Mouse (Mus musculus): ENCODE data around the gene Gstt1. TPM values are rescaled to one million over a fixed set of nuclear protein-coding genes. Genes with fewer than 3 reads are reported as not detected.
A peak's percentile ranks its signal among the peaks of the same experiment; 100 is the strongest.

Gene Gstt1
- total RNA-seq, 4 experiments from 2014 or later: 49.4 to 80.4 (median 66.3) TPM

- DNase-seq: peak; percentile 97
Measured at GRCm38 (mm10) chr10:75763682-75764518, 34.5 kb downstream of the Gstt1 start, which contains the start of gene Cabin1. TSS of gene Cabin1 (minus strand) at chr10:75764341.

DNA sequence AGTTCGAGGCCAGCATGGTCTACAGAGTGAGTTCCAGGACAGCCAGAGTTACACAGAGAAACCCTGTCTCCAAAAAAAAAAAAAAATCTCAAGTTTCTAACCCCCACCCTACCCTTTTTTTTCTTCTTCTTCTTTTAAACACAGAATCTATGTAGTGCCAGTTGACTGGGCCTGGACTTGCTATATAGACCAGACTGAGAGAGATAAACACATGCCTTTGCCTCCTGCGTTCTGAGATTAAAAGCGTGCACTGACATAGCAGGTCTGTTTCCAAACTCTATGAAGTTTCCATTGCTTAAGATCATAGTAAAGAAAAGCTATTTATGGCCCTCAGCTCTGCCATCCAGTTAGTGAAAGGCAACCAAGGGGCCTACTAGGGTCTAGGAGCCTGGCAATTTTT, 36.0 kb downstream of the Gstt1 start:
- no peak for DNase-seq

DNA sequence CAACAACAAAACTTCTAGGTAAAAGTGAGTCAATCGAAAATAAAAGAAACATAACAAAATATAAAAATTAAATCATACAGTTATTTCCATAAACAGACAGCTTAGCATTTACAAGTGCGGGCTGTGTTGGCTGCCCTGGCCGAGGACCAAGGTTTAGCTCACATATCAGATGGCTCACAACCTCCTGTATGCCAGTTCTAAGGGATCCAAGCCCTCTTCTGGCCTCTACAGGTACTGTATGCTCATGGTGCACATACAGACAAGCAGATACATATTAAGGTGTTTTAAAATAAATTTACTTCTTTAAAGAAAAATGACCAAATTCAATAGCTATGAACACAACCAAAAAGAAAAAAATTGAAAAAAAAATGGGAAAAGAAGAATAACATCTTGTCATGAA, 38.1 kb downstream of the Gstt1 start:
- no peak for DNase-seq

DNA sequence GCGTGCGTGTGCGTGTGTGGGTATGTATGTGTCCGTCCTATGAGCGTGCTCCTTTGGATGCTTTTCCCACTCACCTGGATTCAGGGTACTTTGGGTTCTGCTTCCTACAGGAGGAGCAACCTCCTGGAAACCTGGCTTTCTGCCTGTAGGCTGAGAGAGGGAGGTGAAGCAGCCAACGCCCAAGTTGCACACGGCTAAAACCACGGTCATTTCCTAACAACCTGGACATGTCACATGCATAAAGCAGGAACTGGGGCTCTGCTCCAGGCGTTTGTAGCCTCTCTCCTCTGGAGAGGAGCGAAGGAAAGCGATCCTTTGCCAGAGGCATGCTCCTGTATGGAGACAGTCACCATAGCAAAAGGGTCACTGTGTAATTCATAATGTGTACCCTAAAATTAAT, 41.7 kb downstream of the Gstt1 start:
- DNase-seq: no peak

GRCm38 (mm10) chr10:75744017-75744416, 54.4 kb downstream of the Gstt1 start:
- peak; percentile 39 for DNase-seq

GRCm38 (mm10) chr10:75743369-75743768, 55.0 kb downstream of the Gstt1 start:
- no peak for DNase-seq

DNA sequence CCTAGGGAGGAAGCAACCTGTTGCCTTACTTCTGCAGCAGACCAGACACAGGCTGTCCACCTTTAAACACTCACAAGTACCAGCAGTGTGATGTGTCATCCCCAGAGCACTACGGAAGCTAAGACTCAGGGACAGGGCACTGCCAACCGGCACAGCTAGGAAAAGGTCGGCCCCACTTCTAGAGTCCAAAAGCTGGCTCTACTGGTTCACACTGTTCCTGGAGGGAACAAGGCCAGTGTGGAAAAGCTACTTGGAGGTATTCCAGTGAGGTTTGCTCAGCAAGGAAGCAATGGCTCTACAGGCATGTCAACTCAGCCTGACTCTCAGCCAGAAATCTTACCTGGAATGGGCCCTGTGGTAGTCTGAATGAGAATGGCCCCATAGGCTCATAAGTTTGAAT, 57.5 kb downstream of the Gstt1 start:
- DNase-seq: no peak

Other genes starting within 250 kb of the Gstt1 start
- gene Lrrc75b, start 238.3 kb downstream of the Gstt1 start, total RNA-seq (2022): under 1 TPM; 0.19 to 0.37 (median 0.26) TPM
- under 1 TPM in 2 of 4 experiments, not detected in 2; 0.40 to 0.42 TPM for gene Ggt1, start 237.0 kb downstream of the Gstt1 start, total RNA-seq (2022)
- gene Ggt5, start 209.2 kb downstream of the Gstt1 start, total RNA-seq (2022): 1 to 10 TPM; 4.2 to 9.6 (median 5.7) TPM
- gene Susd2, start 154.6 kb downstream of the Gstt1 start, total RNA-seq (2022): 10 to 100 TPM in 2 of 4 experiments, 1 to 10 TPM in 2; 9.4 to 15.1 (median 11.5) TPM
- 10 to 100 TPM; 35.7 to 69.0 (median 43.8) TPM for gene Cabin1, start 34.2 kb downstream of the Gstt1 start, total RNA-seq (2022)
- 100 to 1,000 TPM in 2 of 4 experiments, 10 to 100 TPM in 2; 85.8 to 143 (median 110) TPM for gene Ddt, start 25.2 kb downstream of the Gstt1 start, total RNA-seq (2022)
- gene Gm20441, start 17.6 kb downstream of the Gstt1 start, total RNA-seq (2022): not detected
- 10 to 100 TPM; 28.7 to 37.8 (median 34.4) TPM for gene Gstt3, start 17.2 kb downstream of the Gstt1 start, total RNA-seq (2022)
- gene Gstt4, start 24.0 kb upstream of the Gstt1 start, total RNA-seq (2022): not detected
- 10 to 100 TPM; 25.4 to 67.6 (median 45.9) TPM for gene Gstt2, start 38.8 kb upstream of the Gstt1 start, total RNA-seq (2022)
- gene Mif, start 61.7 kb upstream of the Gstt1 start, total RNA-seq (2022): 100 to 1,000 TPM; 253 to 280 (median 275) TPM
- 1 to 10 TPM; 1.2 to 2.6 (median 1.6) TPM for gene Derl3, start 94.8 kb upstream of the Gstt1 start, total RNA-seq (2022)
- 100 to 1,000 TPM in 1 of 4 experiments, 10 to 100 TPM in 3; 73.2 to 105 (median 85.1) TPM for gene Smarcb1, start 123.0 kb upstream of the Gstt1 start, total RNA-seq (2022)
- gene Chchd10, start 134.5 kb upstream of the Gstt1 start, total RNA-seq (2022): 100 to 1,000 TPM; 741 to 924 (median 745) TPM
- 10 to 100 TPM in 2 of 4 experiments, 1 to 10 TPM in 2; 7.7 to 21.1 (median 13.2) TPM for gene Mmp11, start 137.9 kb upstream of the Gstt1 start, total RNA-seq (2022)
- gene Gm867, start 142.1 kb upstream of the Gstt1 start, total RNA-seq (2022): 1 to 10 TPM in 3 of 4 experiments, under 1 TPM in 1; 0.83 to 2.8 (median 1.3) TPM
- under 1 TPM in 1 of 4 experiments, not detected in 3; 0.65 TPM for gene Vpreb3, start 144.5 kb upstream of the Gstt1 start, total RNA-seq (2022)
- gene Gm5134, start 155.9 kb upstream of the Gstt1 start, total RNA-seq (2022): not detected
- 10 to 100 TPM in 2 of 4 experiments, 1 to 10 TPM in 2; 8.7 to 10.4 (median 9.5) TPM for gene Zfp280b, start 234.1 kb upstream of the Gstt1 start, total RNA-seq (2022)